Comparison of ENCODE assay signal across 19 mouse cellular contexts in genomic region chr2:106424974-106425373, GRCm38 (mm10).
DNase-seq lines count a peak whose midpoint lies in the region; ATAC-seq lines count a peak whose summit lies in the region.
"Had no signal": no experiment of that assay in that cellular context is flagged by ENCODE, and none has a peak within 500 bp of the region (broad histone marks: within the 10 kb centered on the region; RNA-seq: fewer than 3 reads in every experiment).

No protein-coding gene starts in this region.

- 56% methylated on average over 3 of the region's 3 CpGs for WGBS in midbrain, embryonic 11.5 days
- WGBS in midbrain, embryonic 13.5 days: 61% methylated on average over 3 of the region's 3 CpGs
- WGBS in forebrain, embryonic 14.5 days: 16% methylated on average over 3 of the region's 3 CpGs

- no peak overlapping the region for H3K4me3 ChIP-seq in midbrain, embryonic 11.5 days (ENCODE audit: low read depth, low read length)
- H3K4me3 ChIP-seq in midbrain, embryonic 13.5 days (replicated peaks): no peak overlapping the region
- H3K4me3 ChIP-seq in forebrain, embryonic 14.5 days (ENCODE audit: low read depth, low read length): no peak overlapping the region
- H3K4me3 ChIP-seq: embryonic facial prominence, embryonic 13.5 days; gastrocnemius, adult 2 months; intestine, embryonic 15.5 days; midbrain, embryonic 15.5 days; stomach, embryonic 15.5 days had no signal

- no peak overlapping the region for H3K4me2 ChIP-seq in midbrain, embryonic 11.5 days
- H3K4me2 ChIP-seq in midbrain, embryonic 13.5 days (replicated peaks): no peak overlapping the region
- no peak overlapping the region for H3K4me2 ChIP-seq in forebrain, embryonic 14.5 days (ENCODE audit: low read length)
- H3K4me2 ChIP-seq: embryonic facial prominence, embryonic 13.5 days; hindbrain, embryonic 14.5 days; intestine, embryonic 15.5 days; lung, embryonic 14.5 days; midbrain, embryonic 15.5 days; stomach, embryonic 15.5 days had no signal

- no peaks in the 10 kb centered on the region for H3K36me3 ChIP-seq in midbrain, embryonic 11.5 days (ENCODE audit: control insufficient read depth, insufficient read depth, low read length)
- no peaks in the 10 kb centered on the region for H3K36me3 ChIP-seq in midbrain, embryonic 13.5 days
- H3K36me3 ChIP-seq in forebrain, embryonic 14.5 days (ENCODE audit: control insufficient read depth, insufficient read depth, low read length): no peaks in the 10 kb centered on the region
- H3K36me3 ChIP-seq: embryonic facial prominence, embryonic 13.5 days; intestine, embryonic 15.5 days; midbrain, embryonic 15.5 days; stomach, embryonic 15.5 days had no signal

- no peaks in the 10 kb centered on the region for H3K4me1 ChIP-seq in midbrain, embryonic 11.5 days (ENCODE audit: control insufficient read depth, insufficient read depth, low read length)
- no peaks in the 10 kb centered on the region for H3K4me1 ChIP-seq in midbrain, embryonic 13.5 days (replicated peaks)
- 0 out of 2 replicates have a peak, but pooled peaks cover 2% of the 10 kb centered on the region for H3K4me1 ChIP-seq in forebrain, embryonic 14.5 days (ENCODE audit: control insufficient read depth, insufficient read depth, low read length)
- H3K4me1 ChIP-seq: intestine, embryonic 15.5 days; midbrain, embryonic 15.5 days; stomach, embryonic 15.5 days had no signal

- H3K27me3 ChIP-seq in midbrain, embryonic 11.5 days (ENCODE audit: control insufficient read depth, insufficient read depth, low read length): no peaks in the 10 kb centered on the region
- H3K27me3 ChIP-seq in midbrain, embryonic 13.5 days: no peaks in the 10 kb centered on the region; the same call in 1 of the 2 replicates
- no peaks in the 10 kb centered on the region for H3K27me3 ChIP-seq in forebrain, embryonic 14.5 days (replicated peaks; ENCODE audit: control insufficient read depth, insufficient read depth, low read length)
- H3K27me3 ChIP-seq: embryonic facial prominence, embryonic 13.5 days; intestine, embryonic 15.5 days; midbrain, embryonic 15.5 days; stomach, embryonic 15.5 days had no signal

- H3K9me3 ChIP-seq in midbrain, embryonic 11.5 days (ENCODE audit: control insufficient read depth, low read length): no peaks in the 10 kb centered on the region
- no peaks in the 10 kb centered on the region for H3K9me3 ChIP-seq in midbrain, embryonic 13.5 days
- H3K9me3 ChIP-seq in forebrain, embryonic 14.5 days (replicated peaks; ENCODE audit: control insufficient read depth, low read length): no peaks in the 10 kb centered on the region
- H3K9me3 ChIP-seq: embryonic facial prominence, embryonic 13.5 days; intestine, embryonic 15.5 days; midbrain, embryonic 15.5 days; stomach, embryonic 15.5 days had no signal

- no peak overlapping the region for H3K9ac ChIP-seq in midbrain, embryonic 11.5 days (ENCODE audit: low read length)
- no peak overlapping the region for H3K9ac ChIP-seq in midbrain, embryonic 13.5 days (replicated peaks)
- H3K9ac ChIP-seq in forebrain, embryonic 14.5 days (ENCODE audit: low read length): no peak overlapping the region
- H3K9ac ChIP-seq: embryonic facial prominence, embryonic 13.5 days; hindbrain, embryonic 14.5 days; intestine, embryonic 15.5 days; lung, embryonic 14.5 days; midbrain, embryonic 15.5 days; stomach, embryonic 15.5 days had no signal

- H3K27ac ChIP-seq in midbrain, embryonic 11.5 days (ENCODE audit: low read depth, low read length): no peak overlapping the region
- H3K27ac ChIP-seq in midbrain, embryonic 13.5 days: no peak overlapping the region
- H3K27ac ChIP-seq in forebrain, embryonic 14.5 days (ENCODE audit: low read depth, low read length): no peak overlapping the region
- H3K27ac ChIP-seq: embryonic facial prominence, embryonic 13.5 days; gastrocnemius, adult 2 months; hindbrain, embryonic 14.5 days; intestine, embryonic 15.5 days; macrophage; midbrain, embryonic 15.5 days; stomach, embryonic 15.5 days had no signal

- peak; percentile 69 for DNase-seq in midbrain, embryonic 11.5 days (ENCODE audit: low spot score, missing footprints)
- peak; percentile 66 for DNase-seq in embryo, embryonic 10.5 days (ENCODE audit: low spot score)
- peak; percentile 29 for DNase-seq in forebrain, embryonic 14.5 days (ENCODE audit: low spot score)
- DNase-seq in mesoderm, embryonic 11.5 days (ENCODE audit: low read depth, low spot score): peak; percentile 55
- DNase-seq in urinary bladder, postnatal 25 days (ENCODE audit: low spot score): no peak
- DNase-seq in layer of hippocampus, adult 11-12 months (ENCODE audit: low spot score): no peak
- no peak for DNase-seq in kidney, adult 9 months
- DNase-seq: cerebellum, adult 9-11 months; gastrocnemius, adult 2 months; heart, adult 18-20 months; lung, embryonic 14.5 days; spleen, adult 18-20 months had no signal

- ATAC-seq in midbrain, embryonic 11.5 days (ENCODE audit: low FRiP score): no peak
- no peak for ATAC-seq in midbrain, embryonic 13.5 days
- peak; percentile 65; the same call in 1 of the 2 replicates for ATAC-seq in forebrain, embryonic 14.5 days
- ATAC-seq: intestine, embryonic 15.5 days; midbrain, embryonic 15.5 days had no signal

Comparison
In these comparisons a context has a peak if more than half of its experiments do, and no peak if none do; other contexts are left out.
1. DNase-seq: peak in midbrain, embryonic 11.5 days (single experiment), embryo, embryonic 10.5 days (single experiment), forebrain, embryonic 14.5 days (single experiment) and mesoderm, embryonic 11.5 days (single experiment); none in urinary bladder, postnatal 25 days (single experiment), layer of hippocampus, adult 11-12 months (single experiment) and kidney, adult 9 months (single experiment).